Mouse (Mus musculus): ENCODE measurements around the gene Gsg1l2. TPM values are rescaled to one million over a fixed set of nuclear protein-coding genes. Genes with fewer than 3 reads are reported as not detected.

Gsg1l2 gene
- total and polyA plus RNA-seq, 3 experiments = not detected

DNA sequence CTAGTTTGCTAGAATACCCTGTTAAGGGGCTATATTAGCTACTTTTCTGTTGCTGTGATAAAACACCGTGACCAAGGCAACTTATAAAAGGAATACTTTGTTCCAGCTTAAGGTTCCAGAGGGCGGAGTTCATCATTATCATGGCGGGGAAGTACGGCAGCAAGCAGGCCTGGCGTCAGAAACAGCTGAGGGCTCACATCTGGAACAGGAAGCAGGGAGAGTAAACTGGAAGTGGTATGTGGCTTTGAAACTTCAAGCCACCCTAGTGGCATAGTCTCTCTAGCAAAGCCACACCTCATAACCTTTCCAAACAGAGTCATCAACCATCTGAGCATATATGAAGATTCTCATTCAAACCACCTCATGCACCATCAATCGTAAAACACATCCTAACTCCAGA is 55.1 kb downstream of the Gsg1l2 start:
- Histone ChIP-seq H3K27me3 (replicated peaks) (peaks cover 6% of the 10 kb centered on the region), H3K36me3 (replicated peaks in 1 of 2; ENCODE audit: control insufficient read depth in 1 of 2, insufficient read depth in 1 of 2, low read length in 1 of 2) (no peaks in the 10 kb centered on the region), H3K4me1 (ENCODE audit: control insufficient read depth in 1 of 2, insufficient read depth in 2 of 2) (peaks cover 0 to 4% of the 10 kb centered on the region in 2 experiments; a peak in 1 of 4 replicates), H3K4me2 (ENCODE audit: insufficient read depth, low read depth, poor library complexity, severe bottlenecking) (no peak overlapping the region), H3K9ac (ENCODE audit: insufficient read depth, low read depth) (no peak overlapping the region), H3K4me3 (replicated peaks in 1 of 3; ENCODE audit: low read depth in 2 of 3, low read length in 2 of 3, poor library complexity in 1 of 3) (no peak overlapping the region), H3K27ac (ENCODE audit: insufficient read depth, low read depth) (no peak overlapping the region), H3K79me2 (replicated peaks; ENCODE audit: control insufficient read depth, extremely low read depth, insufficient read depth, poor library complexity, severe bottlenecking) (no peaks in the 10 kb centered on the region), H3K9me3 (replicated peaks; ENCODE audit: low read length) (no peaks in the 10 kb centered on the region)
- DNase-seq (ENCODE audit: extremely low read depth) = no peak
- TF ChIP-seq TCF12 (IDR thresholded peaks at IDR 0.05; ENCODE audit: low read depth, low read length) (no peak), EP300 (IDR thresholded peaks at IDR 0.05; ENCODE audit: low read length) (no peak), USF1 (IDR thresholded peaks at IDR 0.05; ENCODE audit: low read depth, low read length) (no peak), ELF1 (IDR thresholded peaks at IDR 0.05; ENCODE audit: low read depth, low read length) (no peak), SIN3A (IDR thresholded peaks at IDR 0.05; ENCODE audit: low read length) (no peak), HCFC1 (IDR thresholded peaks at IDR 0.05; ENCODE audit: low read depth, low read length) (no peak), NELFE (IDR thresholded peaks at IDR 0.05; ENCODE audit: low read depth, low read length) (no peak)
- in situ Hi-C loops (cut with MboI; ENCODE audit: low pct_ligation_motif_present, low pct_unique_long_range_greater_than_20kb, low sequenced_read_pairs) (no loop called here), dilution Hi-C loops (cut with MboI; ENCODE audit: extremely low pct_ligation_motif_present, extremely low pct_unique_long_range_greater_than_20kb, low sequenced_read_pairs) (no loop called here)

DNA sequence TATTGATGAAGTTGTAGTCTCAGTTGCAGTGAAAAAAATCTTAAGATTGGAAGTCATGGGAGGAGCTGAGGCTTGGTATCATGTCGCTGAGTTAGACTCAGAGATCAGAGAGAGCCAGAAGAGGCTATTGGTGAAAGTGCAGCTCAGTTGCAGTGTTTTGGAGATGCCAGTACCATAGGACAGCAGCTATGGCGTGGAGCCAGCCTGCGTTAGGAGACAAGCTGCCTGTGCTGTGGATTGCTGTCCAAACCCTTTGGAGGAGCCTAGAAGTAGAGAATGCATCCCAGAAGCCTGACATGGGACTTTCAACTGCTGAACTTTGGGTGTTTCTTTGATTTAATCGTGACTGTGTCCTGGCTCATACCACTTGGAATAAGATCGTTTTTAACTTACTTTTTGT is 57.4 kb downstream of the Gsg1l2 start:
- in situ Hi-C loops (cut with MboI; ENCODE audit: low pct_ligation_motif_present, low pct_unique_long_range_greater_than_20kb, low sequenced_read_pairs) (no loop called here), dilution Hi-C loops (cut with MboI; ENCODE audit: extremely low pct_ligation_motif_present, extremely low pct_unique_long_range_greater_than_20kb, low sequenced_read_pairs) (no loop called here)
- Histone ChIP-seq H3K27ac (ENCODE audit: insufficient read depth, low read depth) (no peak overlapping the region), H3K9me3 (replicated peaks; ENCODE audit: low read length) (no peaks in the 10 kb centered on the region), H3K79me2 (replicated peaks; ENCODE audit: control insufficient read depth, extremely low read depth, insufficient read depth, poor library complexity, severe bottlenecking) (no peaks in the 10 kb centered on the region), H3K9ac (ENCODE audit: insufficient read depth, low read depth) (no peak overlapping the region), H3K4me2 (ENCODE audit: insufficient read depth, low read depth, poor library complexity, severe bottlenecking) (no peak overlapping the region), H3K36me3 (replicated peaks in 1 of 2; ENCODE audit: control insufficient read depth in 1 of 2, insufficient read depth in 1 of 2, low read length in 1 of 2) (no peaks in the 10 kb centered on the region), H3K4me1 (ENCODE audit: control insufficient read depth in 1 of 2, insufficient read depth in 2 of 2) (peaks cover 0 to 4% of the 10 kb centered on the region in 2 experiments; a peak in 1 of 4 replicates), H3K27me3 (replicated peaks) (peaks cover 6% of the 10 kb centered on the region), H3K4me3 (replicated peaks in 1 of 3; ENCODE audit: low read depth in 2 of 3, low read length in 2 of 3, poor library complexity in 1 of 3) (no peak overlapping the region)
- DNase-seq (ENCODE audit: extremely low read depth) = no peak
- TF ChIP-seq USF2 (conservative IDR thresholded peaks at IDR 0.05; ENCODE audit: low read depth, low read length) (no peak), SMC3 (IDR thresholded peaks at IDR 0.05; ENCODE audit: low read depth, low read length) (no peak), UBTF (IDR thresholded peaks at IDR 0.05; ENCODE audit: low read depth, low read length) (no peak), PAX5 (IDR thresholded peaks at IDR 0.05; ENCODE audit: low read length) (no peak), KAT2A (IDR thresholded peaks at IDR 0.05; ENCODE audit: insufficient replicate concordance, low read length) (no peak), TCF12 (IDR thresholded peaks at IDR 0.05; ENCODE audit: low read depth, low read length) (no peak), TBP (conservative IDR thresholded peaks at IDR 0.05; ENCODE audit: low read depth, low read length) (no peak), POLR2AphosphoS2 (IDR thresholded peaks at IDR 0.05; ENCODE audit: low read depth, low read length) (no peak), MAX (IDR thresholded peaks at IDR 0.05; ENCODE audit: low read length) (no peak), ZC3H11A (IDR thresholded peaks at IDR 0.05; ENCODE audit: low read depth, low read length) (no peak), RCOR1 (conservative IDR thresholded peaks at IDR 0.05; ENCODE audit: low read depth, low read length) (no peak), BHLHE40 (IDR thresholded peaks at IDR 0.05; ENCODE audit: low read depth, low read length) (no peak), MAZ (IDR thresholded peaks at IDR 0.05; ENCODE audit: low read depth, low read length) (no peak), POLR2A (IDR thresholded peaks at IDR 0.05; ENCODE audit: low read depth, low read length) (no peak), USF1 (IDR thresholded peaks at IDR 0.05; ENCODE audit: low read depth, low read length) (no peak), SIN3A (IDR thresholded peaks at IDR 0.05; ENCODE audit: low read length) (no peak), IRF4 (IDR thresholded peaks at IDR 0.05; ENCODE audit: low read depth, low read length) (no peak), MEF2A (IDR thresholded peaks at IDR 0.05; ENCODE audit: borderline replicate concordance, low read depth, low read length) (no peak)
